Mouse (Mus musculus) mature B cell (primary cell): Measurements from ENCODE around the gene Ksr2.

Experiments used
- in situ Hi-C: fragments of 300-500 bp; cut with MboI; formaldehyde crosslinking; loops from 2 replicates; pipeline ENCODE4 v1.14.3; 2019

Ksr2 gene

GRCm38 (mm10) chr5:117522471-117522870, 108.7 kb downstream of the Ksr2 start:
- in situ Hi-C loops = loop anchor here (25.0 kb wide), 1 partner anchor 415 kb away; no protein-coding TSS in a partner anchor

- in situ Hi-C loops = loop anchor here (25.0 kb wide), 1 partner anchor 414 kb away; no protein-coding TSS in a partner anchor
Observed at GRCm38 (mm10) chr5:117523010-117523409, 109.2 kb downstream of the Ksr2 start.

GRCm38 (mm10) chr5:117530991-117531390, 117.2 kb downstream of the Ksr2 start:
- in situ Hi-C loops = no loop called here

GRCm38 (mm10) chr5:117539221-117539620, 125.4 kb downstream of the Ksr2 start:
- in situ Hi-C loops = no loop called here

- in situ Hi-C loops = no loop called here
Observed at GRCm38 (mm10) chr5:117541654-117542053, 127.9 kb downstream of the Ksr2 start.

- in situ Hi-C loops = no loop called here
Observed at GRCm38 (mm10) chr5:117546694-117547268, 133.0 kb downstream of the Ksr2 start.

GRCm38 (mm10) chr5:117550992-117551391, 137.2 kb downstream of the Ksr2 start:
- in situ Hi-C loops = no loop called here

- in situ Hi-C loops = no loop called here
Observed at GRCm38 (mm10) chr5:117552096-117552495, 138.3 kb downstream of the Ksr2 start.

GRCm38 (mm10) chr5:117554505-117554904, 140.7 kb downstream of the Ksr2 start:
- in situ Hi-C loops = no loop called here

GRCm38 (mm10) chr5:117556570-117556969, 142.8 kb downstream of the Ksr2 start:
- in situ Hi-C loops = no loop called here

- in situ Hi-C loops = no loop called here
Observed at GRCm38 (mm10) chr5:117561080-117561479, 147.3 kb downstream of the Ksr2 start.

GRCm38 (mm10) chr5:117566051-117566665, 152.4 kb downstream of the Ksr2 start:
- in situ Hi-C loops = no loop called here

GRCm38 (mm10) chr5:117569190-117569795, 155.5 kb downstream of the Ksr2 start:
- in situ Hi-C loops = no loop called here

GRCm38 (mm10) chr5:117572428-117572827, 158.6 kb downstream of the Ksr2 start:
- in situ Hi-C loops = no loop called here

- in situ Hi-C loops = no loop called here
Observed at GRCm38 (mm10) chr5:117574894-117575293, 161.1 kb downstream of the Ksr2 start.

GRCm38 (mm10) chr5:117577598-117577997, 163.8 kb downstream of the Ksr2 start:
- in situ Hi-C loops = no loop called here

- in situ Hi-C loops = no loop called here
Observed at GRCm38 (mm10) chr5:117581711-117582110, 167.9 kb downstream of the Ksr2 start.

GRCm38 (mm10) chr5:117584428-117584827, 170.6 kb downstream of the Ksr2 start:
- in situ Hi-C loops = no loop called here

- in situ Hi-C loops = no loop called here
Observed at GRCm38 (mm10) chr5:117589266-117589665, 175.5 kb downstream of the Ksr2 start.

- in situ Hi-C loops = no loop called here
Observed at GRCm38 (mm10) chr5:117593273-117593672, 179.5 kb downstream of the Ksr2 start.

GRCm38 (mm10) chr5:117596803-117597202, 183.0 kb downstream of the Ksr2 start:
- in situ Hi-C loops = no loop called here

GRCm38 (mm10) chr5:117602026-117602425, 188.2 kb downstream of the Ksr2 start:
- in situ Hi-C loops = no loop called here

GRCm38 (mm10) chr5:117607761-117608309, 194.0 kb downstream of the Ksr2 start:
- in situ Hi-C loops = no loop called here
